Mouse (Mus musculus) megakaryocyte, embryonic 14.5 days (primary cell): Measurements from ENCODE around the gene Usp10.

Experiments
- FLI1 ChIP-seq: IDR thresholded peaks from 2 replicates; pipeline ENCODE4 v1.6.1; 2012; ENCODE audit warnings: low read length, inconsistent platforms, mixed read lengths
- GATA1 ChIP-seq: IDR thresholded peaks from 3 replicates; pipeline ENCODE4 v1.6.1; 2012; ENCODE audit warnings: mixed read lengths, low read length, inconsistent platforms, borderline replicate concordance

DNA sequence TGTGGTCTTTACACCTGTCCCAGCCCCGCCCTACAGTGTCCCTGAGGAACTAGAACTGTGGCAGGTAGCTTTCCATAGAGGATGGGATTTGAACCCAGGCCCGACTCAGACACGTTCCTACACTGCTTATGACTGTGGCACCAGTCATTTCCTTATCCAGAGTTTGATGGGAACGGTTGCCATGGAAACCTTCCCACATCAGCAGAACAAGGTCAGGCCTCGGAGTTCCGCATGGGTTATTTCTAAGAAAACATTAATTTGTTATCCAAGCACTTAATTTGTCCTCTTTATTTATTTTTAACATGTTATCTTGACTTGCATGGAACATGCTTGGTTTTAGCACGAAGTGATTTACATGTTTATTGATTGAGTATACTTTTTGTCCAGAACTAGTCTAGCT, 91.6 kb downstream of the Usp10 start:
- TF ChIP-seq FLI1 (no peak), GATA1 (no peak)
